Comparison of ENCODE assay signal across 9 mouse cellular contexts in genomic region chr17:32431972-32432371, GRCm38 (mm10). TPM values are rescaled to one million over a fixed set of nuclear protein-coding genes. Genes with fewer than 3 reads are reported as not detected.
DNase-seq lines count a peak whose midpoint lies in the region; ATAC-seq and TF ChIP-seq lines count a peak whose summit lies in the region.
"Had no signal": no experiment of that assay in that cellular context is flagged by ENCODE, and none has a peak within 500 bp of the region (broad histone marks: within the 10 kb centered on the region; RNA-seq: fewer than 3 reads in every experiment).

No protein-coding gene starts in this region.

- no peak for TF ChIP-seq EP300 in MEL (IDR thresholded peaks at IDR 0.05; ENCODE audit: low read depth in 1 of 2, low read length in 2 of 2)

- H3K79me2 ChIP-seq in MEL (ENCODE audit: control insufficient read depth, insufficient read depth, low read length, poor library complexity) = no peaks in the 10 kb centered on the region

- peak; percentile 0 for DNase-seq in layer of hippocampus, adult 9-10 months (ENCODE audit: low spot score)
- DNase-seq in layer of hippocampus, adult 8-10 months (ENCODE audit: low spot score in 2 of 2) = no peak
- DNase-seq in CD4-positive helper T cell, adult 2 months (ENCODE audit: low read depth, low spot score) = peak; percentile 73
- DNase-seq in MEL (ENCODE audit: low read depth, low spot score) = peak; percentile 69
- DNase-seq in right cerebral cortex, postnatal 36 days (ENCODE audit: low spot score in 2 of 2) = no peak
- DNase-seq in testis, postnatal 10 days (ENCODE audit: low spot score) = no peak

- TF ChIP-seq POLR2A in MEL (IDR thresholded peaks at IDR 0.05; ENCODE audit: control insufficient read depth in 1 of 2, insufficient read depth in 1 of 2, low read depth in 1 of 2, low read length in 2 of 2, poor library complexity in 1 of 2) = no peak

- H3K27ac ChIP-seq in MEL (ENCODE audit: control insufficient read depth, low read depth, low read length) = no peak overlapping the region
- H3K27ac ChIP-seq: heart, embryonic 13.5 days had no signal

- no peak overlapping the region for H3K4me3 ChIP-seq in MEL (ENCODE audit: control insufficient read depth in 1 of 2, insufficient read depth in 1 of 2, low read depth in 2 of 2, low read length in 2 of 2)
- H3K4me3 ChIP-seq: heart, embryonic 13.5 days; myocyte had no signal

- H3K9ac ChIP-seq in MEL (ENCODE audit: control insufficient read depth, low read depth, low read length, poor library complexity, severe bottlenecking) = no peak overlapping the region
- H3K9ac ChIP-seq: heart, embryonic 13.5 days had no signal

- peak; percentile 62 to 80; a peak in 2 of 4 replicates for ATAC-seq in hematopoietic stem cell, adult 5-6 weeks (replicated peaks in 1 of 2; ENCODE audit: insufficient read depth in 1 of 2, low FRiP score in 2 of 2, low TSS enrichment in 1 of 2, low read depth in 1 of 2, poor library complexity in 2 of 2, severe bottlenecking in 2 of 2)

- TF ChIP-seq RAD21 in MEL (IDR thresholded peaks at IDR 0.05; ENCODE audit: low read depth, low read length) = peak; percentile 81

- H3K27me3 ChIP-seq in MEL (ENCODE audit: control insufficient read depth in 1 of 2, insufficient read depth in 2 of 2, low read length in 2 of 2) = peaks cover 0 to 4% of the 10 kb centered on the region in 2 experiments

- no peaks in the 10 kb centered on the region for H3K9me3 ChIP-seq in MEL (replicated peaks; ENCODE audit: insufficient read depth, low read length)
- H3K9me3 ChIP-seq: heart, embryonic 13.5 days had no signal

- H3K36me3 ChIP-seq in MEL (ENCODE audit: control insufficient read depth in 1 of 2, insufficient read depth in 2 of 2, low read length in 2 of 2) = no peaks in the 10 kb centered on the region
- H3K36me3 ChIP-seq: heart, embryonic 13.5 days had no signal

- H3K4me1 ChIP-seq in MEL (ENCODE audit: control insufficient read depth in 1 of 2, insufficient read depth in 2 of 2, low read length in 2 of 2) = no peaks in the 10 kb centered on the region; a peak in 1 of 4 replicates
- H3K4me1 ChIP-seq: heart, embryonic 13.5 days had no signal

- TF ChIP-seq CTCF in MEL (IDR thresholded peaks at IDR 0.05 in 2 of 3, conservative IDR thresholded peaks at IDR 0.05 in 1 of 3; ENCODE audit: control insufficient read depth in 1 of 3, insufficient read depth in 1 of 3, low read depth in 2 of 3, low read length in 3 of 3, poor library complexity in 1 of 3, severe bottlenecking in 1 of 3) = peak; percentile 37 to 72 (median 41)

TF ChIP-seq in MEL, 35 proteins besides CTCF, POLR2A, EP300 and RAD21:
- TF ChIP-seq MEF2A (IDR thresholded peaks at IDR 0.05; ENCODE audit: extremely low read depth, insufficient replicate concordance, low read depth, low read length, poor library complexity, severe bottlenecking) (no peak), NELFE (IDR thresholded peaks at IDR 0.05; ENCODE audit: low read depth, low read length) (no peak), ZNF384 (IDR thresholded peaks at IDR 0.05; ENCODE audit: low read depth, low read length) (no peak), POLR2AphosphoS2 (IDR thresholded peaks at IDR 0.05; ENCODE audit: low read length) (no peak), KAT2A (conservative IDR thresholded peaks at IDR 0.05; ENCODE audit: low read depth, low read length) (no peak), SMC3 (IDR thresholded peaks at IDR 0.05; ENCODE audit: low read depth, low read length) (peak; percentile 72), ZC3H11A (IDR thresholded peaks at IDR 0.05; ENCODE audit: low read depth, low read length) (peak; percentile 90), TBP (IDR thresholded peaks at IDR 0.05; ENCODE audit: low read depth, low read length) (no peak), USF2 (IDR thresholded peaks at IDR 0.05; ENCODE audit: borderline replicate concordance in 1 of 2, insufficient read depth in 1 of 2, low read depth in 1 of 2, low read length in 2 of 2) (no peak), MYC (IDR thresholded peaks at IDR 0.05; ENCODE audit: low read depth, low read length) (no peak), TCF12 (IDR thresholded peaks at IDR 0.05; ENCODE audit: low read depth, low read length) (no peak), GATA1 (IDR thresholded peaks at IDR 0.05; ENCODE audit: low read depth, low read length) (no peak), BHLHE40 (IDR thresholded peaks at IDR 0.05; ENCODE audit: borderline replicate concordance, low read depth, low read length) (no peak), MYB (IDR thresholded peaks at IDR 0.05; ENCODE audit: low read depth, low read length) (no peak)

RNA-seq across cellular contexts. Expression of gene Pglyrp2, which starts 8.0 kb away (rescaled TPM):
- total RNA-seq in layer of hippocampus, adult 8-10 months (2022) = not detected
- 1.8 and 2.5 TPM in 2 replicates for total RNA-seq in MEL (2012; rRNA removed)
- 1 to 10 TPM in 1 of 2 experiments, not detected in 1; 3.5 TPM for polyA plus RNA-seq in MEL (2012; ENCODE audit: insufficient read depth in 1 of 2, insufficient read length in 2 of 2, low read depth in 1 of 2, low replicate concordance in 2 of 2, missing spikeins in 1 of 2)
- 57.8 and 80.3 TPM in 2 replicates for total RNA-seq in hematopoietic stem cell, adult 5-6 weeks (2017)
- polyA plus RNA-seq: myocyte had no signal

RNA-seq across cellular contexts. Expression of gene Cyp4f39, which starts 20.6 kb away (rescaled TPM):
- not detected for total RNA-seq in layer of hippocampus, adult 8-10 months (2022)
- total RNA-seq in MEL (2012; rRNA removed) = not detected in 2 replicates
- not detected for polyA plus RNA-seq in MEL (2012; ENCODE audit: insufficient read depth in 1 of 2, insufficient read length in 2 of 2, low read depth in 1 of 2, low replicate concordance in 2 of 2, missing spikeins in 1 of 2)
- 0.99 TPM in 1 of 2 replicates, not detected in the other for total RNA-seq in hematopoietic stem cell, adult 5-6 weeks (2017)

RNA-seq across cellular contexts. Expression of gene Rasal3, which starts 28.6 kb away (rescaled TPM):
- 10 to 100 TPM in 2 of 4 experiments, 1 to 10 TPM in 2; 3.8 to 16.9 (median 8.9) TPM for total RNA-seq in layer of hippocampus, adult 8-10 months (2022)
- 0.04 TPM in 1 of 2 replicates, not detected in the other for total RNA-seq in MEL (2012; rRNA removed)
- polyA plus RNA-seq in MEL (2012; ENCODE audit: insufficient read depth in 1 of 2, insufficient read length in 2 of 2, low read depth in 1 of 2, low replicate concordance in 2 of 2, missing spikeins in 1 of 2) = under 1 TPM in 1 of 2 experiments, not detected in 1; 0.04 TPM
- 87.7 and 92.1 TPM in 2 replicates for total RNA-seq in hematopoietic stem cell, adult 5-6 weeks (2017)
- polyA plus RNA-seq: myocyte had no signal

RNA-seq across cellular contexts. Expression of gene Wiz, which starts 42.7 kb away (rescaled TPM):
- 10 to 100 TPM; 44.5 to 52.9 (median 47.4) TPM for total RNA-seq in layer of hippocampus, adult 8-10 months (2022)
- 4.4 and 5.6 TPM in 2 replicates for total RNA-seq in MEL (2012; rRNA removed)
- polyA plus RNA-seq in MEL (2012; ENCODE audit: insufficient read depth in 1 of 2, insufficient read length in 2 of 2, low read depth in 1 of 2, low replicate concordance in 2 of 2, missing spikeins in 1 of 2) = 10 to 100 TPM in 1 of 2 experiments, not detected in 1; 44.1 TPM
- 7.1 and 8.1 TPM in 2 replicates for total RNA-seq in hematopoietic stem cell, adult 5-6 weeks (2017)

Comparison
In these comparisons a context has a peak if more than half of its experiments do, and no peak if none do; other contexts are left out.
1. DNase-seq: peak in layer of hippocampus, adult 9-10 months (single experiment), CD4-positive helper T cell, adult 2 months (single experiment) and MEL (single experiment); none in layer of hippocampus, adult 8-10 months (0 of 2), right cerebral cortex, postnatal 36 days (0 of 2) and testis, postnatal 10 days (single experiment).
2. RNA of gene Pglyrp2, which starts 8.0 kb away (total RNA-seq): 57.8 to 80.3 TPM in hematopoietic stem cell, adult 5-6 weeks; 1.8 to 2.5 TPM in MEL and not detected in layer of hippocampus, adult 8-10 months; every median in the first group is over 10 times any median in the second.